ENCODE assay signal across 9 mouse cellular contexts in genomic region chr14:60176891-60177613, GRCm38 (mm10). TPM values are rescaled to one million over a fixed set of nuclear protein-coding genes. Genes with fewer than 3 reads are reported as not detected.
DNase-seq lines count a peak whose midpoint lies in the region; ATAC-seq and TF ChIP-seq lines count a peak whose summit lies in the region.
"Had no signal": no experiment of that assay in that cellular context is flagged by ENCODE, and none has a peak within 500 bp of the region (broad histone marks: within the 10 kb centered on the region; RNA-seq: fewer than 3 reads in every experiment).

No protein-coding gene starts in this region.

- 1% methylated on average over 84 of the region's 84 CpGs for WGBS in kidney, adult 2 months
- under 1% methylated on average over 73 of the region's 84 CpGs for WGBS in midbrain, embryonic 11.5 days
- WGBS in stomach, embryonic 14.5 days = under 1% methylated on average over 52 of the region's 84 CpGs

- no peak for ATAC-seq in erythroblast, adult 5-6 weeks (replicated peaks; ENCODE audit: low FRiP score, poor library complexity, severe bottlenecking)
- ATAC-seq in midbrain, embryonic 11.5 days (ENCODE audit: low FRiP score) = peak; percentile 92
- peak; percentile 81 for ATAC-seq in stomach, embryonic 14.5 days (ENCODE audit: insufficient number of reproducible peaks, insufficient read depth, low FRiP score, low read depth)

- TF ChIP-seq CTCF in kidney, adult 2 months (conservative IDR thresholded peaks at IDR 0.05; ENCODE audit: insufficient read depth, insufficient read length, low read depth, low read length) = no peak

- TF ChIP-seq POLR2A in kidney, adult 2 months (IDR thresholded peaks at IDR 0.05; ENCODE audit: low read depth, low read length) = no peak

- H3K9me3 ChIP-seq in erythroblast, embryonic 14.5 days (ENCODE audit: control insufficient read depth, low read length) = no peaks in the 10 kb centered on the region; the same call in 1 of the 2 replicates
- no peaks in the 10 kb centered on the region for H3K9me3 ChIP-seq in midbrain, embryonic 11.5 days (ENCODE audit: control insufficient read depth, low read length)
- H3K9me3 ChIP-seq in stomach, embryonic 14.5 days (ENCODE audit: control insufficient read depth, low read depth, low read length) = no peaks in the 10 kb centered on the region

- peak overlapping the region; percentile 78 for H3K9ac ChIP-seq in midbrain, embryonic 11.5 days (ENCODE audit: low read length)
- peak overlapping the region; percentile 74 for H3K9ac ChIP-seq in stomach, embryonic 14.5 days (replicated peaks; ENCODE audit: low read depth, low read length)

- peak overlapping the region; percentile 57 for H3K4me3 ChIP-seq in erythroblast, embryonic 14.5 days (replicated peaks)
- peak overlapping the region; percentile 58 for H3K4me3 ChIP-seq in kidney, adult 2 months (ENCODE audit: insufficient read depth, low read depth, low read length)
- H3K4me3 ChIP-seq in midbrain, embryonic 11.5 days (ENCODE audit: low read depth, low read length) = peak overlapping the region; percentile 71
- H3K4me3 ChIP-seq in stomach, embryonic 14.5 days (ENCODE audit: low read depth, low read length) = peak overlapping the region; percentile 74
- H3K4me3 ChIP-seq: myocyte had no signal

- H3K27ac ChIP-seq in kidney, adult 2 months (ENCODE audit: insufficient read depth, low read depth, low read length) = no peak overlapping the region
- no peak overlapping the region for H3K27ac ChIP-seq in midbrain, embryonic 11.5 days (ENCODE audit: low read depth, low read length)
- H3K27ac ChIP-seq in stomach, embryonic 14.5 days (ENCODE audit: low read length) = peak overlapping the region; percentile 58

- no peaks in the 10 kb centered on the region for H3K36me3 ChIP-seq in erythroblast, embryonic 14.5 days (ENCODE audit: control insufficient read depth)
- no peaks in the 10 kb centered on the region for H3K36me3 ChIP-seq in kidney, adult 2 months (ENCODE audit: control insufficient read depth, insufficient read depth, low read length)
- H3K36me3 ChIP-seq in midbrain, embryonic 11.5 days (ENCODE audit: control insufficient read depth, insufficient read depth, low read length) = no peaks in the 10 kb centered on the region
- H3K36me3 ChIP-seq in stomach, embryonic 14.5 days (ENCODE audit: control insufficient read depth, insufficient read depth, low read length) = no peaks in the 10 kb centered on the region

- H3K27me3 ChIP-seq in erythroblast, embryonic 14.5 days (ENCODE audit: control insufficient read depth) = peaks cover 44% of the 10 kb centered on the region
- H3K27me3 ChIP-seq in kidney, adult 2 months (replicated peaks; ENCODE audit: control insufficient read depth, insufficient read depth, low read length) = peaks cover 3% of the 10 kb centered on the region; the same call in 1 of the 2 replicates
- H3K27me3 ChIP-seq in midbrain, embryonic 11.5 days (ENCODE audit: control insufficient read depth, insufficient read depth, low read length) = peaks cover 23% of the 10 kb centered on the region
- no peaks in the 10 kb centered on the region for H3K27me3 ChIP-seq in stomach, embryonic 14.5 days (ENCODE audit: control insufficient read depth, insufficient read depth, low read length)

- DNase-seq in cerebellum, postnatal 36 days = peak; percentile 75
- DNase-seq in gastrocnemius, postnatal 25 days = peak; percentile 14
- DNase-seq in kidney, adult 2 months = peak; percentile 39
- DNase-seq in left cerebral cortex, postnatal 4 days = peak; percentile 56
- peak; percentile 94 for DNase-seq in midbrain, embryonic 11.5 days (ENCODE audit: low spot score, missing footprints)

- peaks cover 7% of the 10 kb centered on the region for H3K4me1 ChIP-seq in erythroblast, embryonic 14.5 days (ENCODE audit: control insufficient read depth)
- no peaks in the 10 kb centered on the region for H3K4me1 ChIP-seq in kidney, adult 2 months (ENCODE audit: control insufficient read depth, insufficient read depth, low read length)
- peaks cover 7% of the 10 kb centered on the region; the same call in 1 of the 2 replicates for H3K4me1 ChIP-seq in midbrain, embryonic 11.5 days (ENCODE audit: control insufficient read depth, insufficient read depth, low read length)
- no peaks in the 10 kb centered on the region for H3K4me1 ChIP-seq in stomach, embryonic 14.5 days (ENCODE audit: control insufficient read depth, insufficient read depth, low read length)

- intact Hi-C loops in left cerebral cortex, postnatal 4 days (cut with DNase I) = loop anchor here (10.0 kb wide), 1 partner anchor 92 kb away; no protein-coding TSS in a partner anchor

- peak overlapping the region; percentile 98 for H3K4me2 ChIP-seq in midbrain, embryonic 11.5 days
- H3K4me2 ChIP-seq in stomach, embryonic 14.5 days (replicated peaks; ENCODE audit: low read depth, low read length) = peak overlapping the region; percentile 97

RNA-seq across cellular contexts. Expression of gene Atp8a2, which starts 19.9 kb away (rescaled TPM):
- polyA plus RNA-seq in erythroblast, embryonic 14.5 days (2012) = 0.01 TPM in 1 of 2 replicates, not detected in the other
- total RNA-seq in erythroblast, adult 5-6 weeks (2015; ENCODE audit: low replicate concordance) = 0.19 and 0.21 TPM in 2 replicates
- 0.14 and 0.34 TPM in 2 replicates for total RNA-seq in erythroblast, adult 5-6 weeks (2017; ENCODE audit: low replicate concordance)
- total RNA-seq in gastrocnemius, postnatal 25 days (2021) = 1 to 10 TPM in 1 of 2 experiments, under 1 TPM in 1; 1.00 to 1.2 TPM
- polyA plus RNA-seq in kidney, adult 2 months (2012; rRNA removed) = 0.24 and 0.36 TPM in 2 replicates
- 10 to 100 TPM; 95.4 to 98.7 TPM for total RNA-seq in left cerebral cortex, postnatal 4 days (2021)
- 7.4 and 8.3 TPM in 2 replicates for polyA plus RNA-seq in midbrain, embryonic 11.5 days (2014; fragmentation: Nextera tagmentation; extraction: Ambion mirVana)
- polyA plus RNA-seq in stomach, embryonic 14.5 days (2014; fragmentation: Nextera tagmentation; extraction: Ambion mirVana) = 5.9 and 6.5 TPM in 2 replicates

Comparison
In these comparisons a context has a peak if more than half of its experiments do, and no peak if none do; other contexts are left out.
1. DNase-seq: peak in every context shown above with its lines; median percentile 94 in midbrain, embryonic 11.5 days; 75 in cerebellum, postnatal 36 days; 56 in left cerebral cortex, postnatal 4 days; 39 in kidney, adult 2 months; 14 in gastrocnemius, postnatal 25 days.